Mouse (Mus musculus) heart, adult 18-20 months (tissue): ENCODE measurements at regions not wholly inside any gene's neighbourhood (a gene's known extent, or its start where the extent isn't known, plus 50 kb on each side); places are given as distances from the start of the nearest gene placed in this dataset.

Source experiments
- DNase-seq, 2 experiments: peaks; one replicate each; pipeline ENCODE4 v3.0.0; 2021 to 2022; ENCODE audit warnings: mixed read lengths in 1 of 2

GRCm38 (mm10) chr3:60412206-60412605, 60.4 kb upstream of the Mbnl1 start:
- DNase-seq: no peak

GRCm38 (mm10) chr3:60413749-60414148, 58.9 kb upstream of the Mbnl1 start:
- DNase-seq: no peak

- no peak for DNase-seq
These were observed 55.6 kb upstream of the Mbnl1 start for GRCm38 (mm10) chr3:60417001-60417400.

GRCm38 (mm10) chr3:60418652-60419051, 54.0 kb upstream of the Mbnl1 start:
- no peak for DNase-seq

- no peak for DNase-seq
These were observed 53.4 kb upstream of the Mbnl1 start for GRCm38 (mm10) chr3:60419216-60419615.
